Mouse (Mus musculus) CH12.LX (cell line): ENCODE measurements around the gene Msh3. TPM values are rescaled to one million over a fixed set of nuclear protein-coding genes. Genes with fewer than 3 reads are reported as not detected.

Experiments
- DNase-seq: peaks from one replicate; pipeline ENCODE4 v3.0.0-alpha.2; 2013; ENCODE audit errors: extremely low read depth
- H3K27ac ChIP-seq: 2 replicates; pipeline ENCODE4 v1.5.1; 2012; ENCODE audit warnings: low read depth, mild to moderate bottlenecking, control low read depth, moderate library complexity; ENCODE audit not compliant: insufficient read depth
- H3K27me3 ChIP-seq: replicated peaks from 2 replicates; pipeline ENCODE3; 2012; ENCODE audit warnings: inconsistent platforms
- H3K36me3 ChIP-seq, 2 experiments: replicated peaks in 1 of 2; 2 replicates each; pipeline versions ENCODE3 to v1.6.1; 2012; ENCODE audit warnings: inconsistent platforms in 1 of 2, low read length in 1 of 2, mild to moderate bottlenecking in 1 of 2, mixed read lengths in 1 of 2, moderate library complexity in 1 of 2; ENCODE audit not compliant: control insufficient read depth in 1 of 2, insufficient read depth in 1 of 2
- H3K4me1 ChIP-seq, 2 experiments: 2 replicates each; pipeline ENCODE4 v1.6.1; 2012; ENCODE audit warnings: inconsistent platforms in 1 of 2, moderate library complexity in 1 of 2; ENCODE audit not compliant: insufficient read depth in 2 of 2, control insufficient read depth in 1 of 2
- H3K4me2 ChIP-seq: 2 replicates; pipeline ENCODE4 v1.6.1; 2012; ENCODE audit warnings: low read depth, mild to moderate bottlenecking, control low read depth; ENCODE audit not compliant: poor library complexity, insufficient read depth, severe bottlenecking
- H3K4me3 ChIP-seq, 3 experiments: fragments of 150-350 bp in 1 of 3; sonication (generic) in 1 of 3; replicated peaks in 1 of 3; 2 replicates each; pipeline versions ENCODE3 to v1.5.1; 2011 to 2012; ENCODE audit warnings: low read depth in 2 of 3, low read length in 2 of 3, mild to moderate bottlenecking in 2 of 3, moderate library complexity in 2 of 3, control low read depth in 1 of 3, improper control_type of control experiment in 1 of 3, inconsistent platforms in 1 of 3, mixed read lengths in 1 of 3; ENCODE audit not compliant: poor library complexity in 1 of 3
- H3K79me2 ChIP-seq: replicated peaks from 2 replicates; pipeline ENCODE4 v1.6.1; 2012; ENCODE audit warnings: mild to moderate bottlenecking, moderate library complexity; ENCODE audit not compliant: control insufficient read depth, poor library complexity, insufficient read depth, severe bottlenecking; ENCODE audit errors: extremely low read depth
- H3K9ac ChIP-seq: 2 replicates; pipeline ENCODE4 v1.6.1; 2012; ENCODE audit warnings: low read depth, mild to moderate bottlenecking, control low read depth, moderate library complexity; ENCODE audit not compliant: insufficient read depth
- H3K9me3 ChIP-seq: replicated peaks from 2 replicates; pipeline ENCODE3; 2012; ENCODE audit warnings: low read length, inconsistent platforms, mixed read lengths
- BHLHE40 ChIP-seq: IDR thresholded peaks from 2 replicates; pipeline ENCODE4 v1.6.1; 2011; ENCODE audit warnings: mild to moderate bottlenecking, low read depth, low read length, improper control_type of control experiment
- CHD1 ChIP-seq: IDR thresholded peaks from 2 replicates; pipeline ENCODE4 v1.6.1; 2012; ENCODE audit warnings: low read depth, low read length, improper control_type of control experiment, inconsistent platforms
- CTCF ChIP-seq, 2 experiments: IDR thresholded peaks in 1 of 2; conservative IDR thresholded peaks in 1 of 2; 2 replicates each; pipeline ENCODE4 v1.5.1; 2011 to 2012; ENCODE audit warnings: low read depth in 2 of 2, low read length in 2 of 2, improper control_type of control experiment in 1 of 2, inconsistent platforms in 1 of 2, mild to moderate bottlenecking in 1 of 2, moderate library complexity in 1 of 2
- E2F4 ChIP-seq: IDR thresholded peaks from 2 replicates; pipeline ENCODE4 v1.6.1; 2011; ENCODE audit warnings: low read depth, low read length, improper control_type of control experiment; ENCODE audit not compliant: insufficient replicate concordance
- ELF1 ChIP-seq: IDR thresholded peaks from 2 replicates; pipeline ENCODE4 v1.6.1; 2014; ENCODE audit warnings: low read depth, mild to moderate bottlenecking, inconsistent platforms, low read length, improper control_type of control experiment
- EP300 ChIP-seq: IDR thresholded peaks from 2 replicates; pipeline ENCODE4 v1.6.1; 2011; ENCODE audit warnings: low read length, improper control_type of control experiment
- ETS1 ChIP-seq: conservative IDR thresholded peaks from 2 replicates; pipeline ENCODE4 v1.6.1; 2012; ENCODE audit warnings: low read depth, mild to moderate bottlenecking, inconsistent platforms, low read length, improper control_type of control experiment, moderate library complexity
- GABPA ChIP-seq: IDR thresholded peaks from 2 replicates; pipeline ENCODE4 v1.6.1; 2012; ENCODE audit warnings: low read depth, low read length, improper control_type of control experiment, inconsistent platforms; ENCODE audit not compliant: insufficient replicate concordance
- HCFC1 ChIP-seq: IDR thresholded peaks from 2 replicates; pipeline ENCODE4 v1.6.1; 2012; ENCODE audit warnings: low read depth, mild to moderate bottlenecking, inconsistent platforms, low read length, improper control_type of control experiment
- IRF4 ChIP-seq: IDR thresholded peaks from 2 replicates; pipeline ENCODE4 v1.6.1; 2014; ENCODE audit warnings: low read depth, mild to moderate bottlenecking, inconsistent platforms, low read length, improper control_type of control experiment
- JUND ChIP-seq: conservative IDR thresholded peaks from 2 replicates; pipeline ENCODE4 v1.6.1; 2011; ENCODE audit warnings: low read depth, low read length, improper control_type of control experiment
- MAZ ChIP-seq: IDR thresholded peaks from 2 replicates; pipeline ENCODE4 v1.6.1; 2012; ENCODE audit warnings: low read depth, mild to moderate bottlenecking, inconsistent platforms, low read length, improper control_type of control experiment, moderate library complexity
- MXI1 ChIP-seq: IDR thresholded peaks from 2 replicates; pipeline ENCODE4 v1.6.1; 2011; ENCODE audit warnings: mild to moderate bottlenecking, low read depth, low read length, improper control_type of control experiment
- MYC ChIP-seq: IDR thresholded peaks from 2 replicates; pipeline ENCODE4 v1.6.1; 2011; ENCODE audit warnings: low read depth, mild to moderate bottlenecking, improper control_type of control experiment, low read length
- NELFE ChIP-seq: IDR thresholded peaks from 2 replicates; pipeline ENCODE4 v1.6.1; 2011; ENCODE audit warnings: low read depth, low read length, improper control_type of control experiment
- PAX5 ChIP-seq: IDR thresholded peaks from 2 replicates; pipeline ENCODE4 v1.6.1; 2012; ENCODE audit warnings: low read length, inconsistent platforms, mixed read lengths
- POLR2A ChIP-seq: IDR thresholded peaks from 2 replicates; pipeline ENCODE4 v1.6.1; 2011; ENCODE audit warnings: low read depth, mild to moderate bottlenecking, improper control_type of control experiment, low read length
- TBP ChIP-seq: conservative IDR thresholded peaks from 2 replicates; pipeline ENCODE4 v1.6.1; 2011; ENCODE audit warnings: low read depth, low read length, improper control_type of control experiment
- TCF12 ChIP-seq: IDR thresholded peaks from 2 replicates; pipeline ENCODE4 v1.6.1; 2014; ENCODE audit warnings: low read depth, mild to moderate bottlenecking, inconsistent platforms, low read length, improper control_type of control experiment
- UBTF ChIP-seq: IDR thresholded peaks from 2 replicates; pipeline ENCODE4 v1.6.1; 2012; ENCODE audit warnings: low read depth, mild to moderate bottlenecking, inconsistent platforms, low read length, improper control_type of control experiment, moderate library complexity
- USF2 ChIP-seq: conservative IDR thresholded peaks from 2 replicates; pipeline ENCODE4 v1.6.1; 2011; ENCODE audit warnings: low read depth, low read length, improper control_type of control experiment
- ZNF384 ChIP-seq: IDR thresholded peaks from 2 replicates; pipeline ENCODE4 v1.6.1; 2012; ENCODE audit warnings: low read depth, low read length, improper control_type of control experiment, inconsistent platforms
- dilution Hi-C: fragments of 300-500 bp; cut with MboI; formaldehyde crosslinking; loops from 2 replicates; pipeline ENCODE4 v1.14.3; 2020; ENCODE audit warnings: low sequenced_read_pairs; ENCODE audit not compliant: extremely low pct_unique_long_range_greater_than_20kb, extremely low pct_ligation_motif_present
- in situ Hi-C: fragments of 300-500 bp; cut with MboI; formaldehyde crosslinking; loops from 3 replicates; pipeline ENCODE4 v1.14.3; 2019; ENCODE audit warnings: low sequenced_read_pairs, low pct_ligation_motif_present, low pct_unique_long_range_greater_than_20kb, mixed read lengths
- polyA plus RNA-seq: library from polyadenylated mRNA; unstranded; fragments of >175 nt; gene quantifications from 2 replicates; pipeline ENCODE4 v1.2.1, GENCODE M21; 2012; ENCODE audit warnings: low read depth; ENCODE audit not compliant: insufficient read length
- total RNA-seq, 2 experiments: library from RNA; depleted of rRNA; stranded (reverse); fragments of 300-350 nt in 1 of 2; fragments of >200 nt in 1 of 2; gene quantifications; 2 replicates each; pipeline ENCODE4 v1.2.3; 2012 to 2014

Msh3 gene
- total and polyA plus RNA-seq, 3 experiments, result 13.7 to 27.0 (median 18.3) TPM

DNA sequence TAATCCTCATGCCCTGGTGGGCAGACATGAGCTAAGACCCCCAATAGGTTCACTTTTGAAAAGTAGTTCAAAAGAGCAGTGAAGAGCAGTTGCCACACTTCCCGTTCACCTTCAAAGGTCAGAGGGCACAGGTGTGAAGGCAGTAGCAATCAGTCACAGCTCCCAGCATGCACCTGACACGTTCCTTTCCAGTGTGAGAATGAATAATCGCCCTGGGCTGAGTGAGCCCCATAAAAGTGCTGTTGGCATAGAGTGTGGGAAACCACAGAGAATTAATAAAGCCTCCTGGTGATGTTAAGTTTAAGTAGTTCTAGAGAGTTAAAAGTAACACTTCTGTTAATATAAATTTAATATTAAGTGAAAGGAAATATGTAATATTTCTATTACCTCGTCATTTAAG is 63.2 kb downstream of the Msh3 start:
- Histone ChIP-seq H3K4me1 (peaks cover 0 to 20% of the 10 kb centered on the region in 2 experiments; a peak in 2 of 4 replicates), H3K36me3 (peaks cover 7 to 52% of the 10 kb centered on the region in 2 experiments), H3K9me3 (no peaks in the 10 kb centered on the region), H3K4me2 (no peak overlapping the region), H3K79me2 (no peaks in the 10 kb centered on the region), H3K4me3 (no peak overlapping the region), H3K9ac (no peak overlapping the region), H3K27ac (no peak overlapping the region), H3K27me3 (no peaks in the 10 kb centered on the region)
- in situ Hi-C loops, result no loop called here
- TF ChIP-seq TCF12, result no peak
- TF ChIP-seq PAX5, result no peak
- TF ChIP-seq CTCF (conservative IDR thresholded peaks at IDR 0.05 in 1 of 2, IDR thresholded peaks at IDR 0.05 in 1 of 2; ENCODE audit: low read depth in 2 of 2, low read length in 2 of 2), result no peak
- TF ChIP-seq NELFE, result no peak
- TF ChIP-seq EP300, result no peak
- no peak for TF ChIP-seq ELF1
- no peak for TF ChIP-seq HCFC1
- TF ChIP-seq MXI1, result no peak
- no peak for TF ChIP-seq UBTF
- TF ChIP-seq TBP, result no peak
- dilution Hi-C loops, result no loop called here
- DNase-seq, result no peak

DNA sequence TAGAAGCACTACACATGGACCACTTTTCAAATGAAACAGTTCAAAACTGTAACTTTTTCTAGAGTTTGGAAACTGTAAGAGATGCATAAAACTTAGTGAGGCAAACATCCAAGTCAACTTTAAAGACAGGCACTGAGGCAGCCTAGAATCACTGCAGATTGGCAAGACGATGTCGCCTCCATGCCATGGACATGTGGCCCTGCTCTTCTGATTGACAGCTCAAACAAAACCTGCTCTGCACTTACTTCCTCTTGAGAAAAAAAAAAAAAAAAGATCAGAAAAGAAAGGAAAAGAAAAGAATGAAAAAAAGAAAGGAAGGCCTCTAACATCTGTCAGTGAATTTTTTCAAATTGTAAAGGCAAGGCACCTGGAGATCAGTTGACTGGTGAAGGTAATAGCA is 77.8 kb downstream of the Msh3 start:
- Histone ChIP-seq H3K9me3 (no peaks in the 10 kb centered on the region), H3K4me3 (no peak overlapping the region), H3K9ac (no peak overlapping the region), H3K4me1 (no peaks in the 10 kb centered on the region), H3K27ac (no peak overlapping the region), H3K36me3 (peaks cover 5 to 34% of the 10 kb centered on the region in 2 experiments), H3K4me2 (no peak overlapping the region), H3K79me2 (no peaks in the 10 kb centered on the region), H3K27me3 (no peaks in the 10 kb centered on the region)
- no peak for TF ChIP-seq USF2
- no peak for TF ChIP-seq HCFC1
- no peak for TF ChIP-seq E2F4
- TF ChIP-seq PAX5, result no peak
- TF ChIP-seq MAZ, result no peak
- no peak for TF ChIP-seq EP300
- TF ChIP-seq ZNF384, result no peak
- no peak for TF ChIP-seq GABPA
- no peak for TF ChIP-seq BHLHE40
- TF ChIP-seq CHD1, result no peak
- TF ChIP-seq IRF4, result no peak
- no peak for TF ChIP-seq JUND
- no peak for TF ChIP-seq POLR2A
- TF ChIP-seq NELFE, result no peak
- TF ChIP-seq ETS1, result no peak
- TF ChIP-seq MYC, result no peak
- DNase-seq, result no peak
- dilution Hi-C loops, result no loop called here
- in situ Hi-C loops, result no loop called here
